Mouse (Mus musculus): ENCODE results near the gene Zfp113.
A peak's percentile ranks its signal among the peaks of the same experiment; 100 is the strongest.

Zfp113 gene

DNA sequence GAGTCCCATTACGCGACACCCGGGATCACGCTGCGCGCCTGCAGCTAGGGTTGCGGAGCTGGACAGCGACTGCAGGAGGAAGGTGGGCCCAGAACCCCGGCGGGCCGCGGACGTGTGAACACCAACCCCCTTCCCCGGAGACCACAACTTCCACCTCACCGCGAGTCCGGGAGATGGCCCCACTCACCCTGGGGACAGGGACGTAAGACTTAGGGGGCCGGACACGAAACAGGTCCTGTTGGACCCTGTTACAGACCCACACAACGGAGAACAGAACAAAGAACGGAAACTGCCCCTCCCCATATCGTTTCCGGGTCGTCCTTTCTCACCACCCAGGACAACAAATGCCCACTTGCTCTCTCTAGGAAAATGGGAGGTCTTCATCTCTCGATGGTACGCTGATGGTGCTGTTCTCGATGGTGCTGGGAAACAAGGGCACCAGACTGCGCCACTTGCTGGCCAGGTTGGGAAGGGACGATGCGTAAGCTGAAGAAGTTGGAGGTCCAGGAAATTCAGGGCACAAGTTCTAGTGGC lies at the start of gene Zfp113:
Gene Zfp113, minus strand, starts transcription at position 302 of the 534 bp plus-strand sequence.
- peak; percentile 99 for DNase-seq (ENCODE audit: low read depth, low spot score)

DNA sequence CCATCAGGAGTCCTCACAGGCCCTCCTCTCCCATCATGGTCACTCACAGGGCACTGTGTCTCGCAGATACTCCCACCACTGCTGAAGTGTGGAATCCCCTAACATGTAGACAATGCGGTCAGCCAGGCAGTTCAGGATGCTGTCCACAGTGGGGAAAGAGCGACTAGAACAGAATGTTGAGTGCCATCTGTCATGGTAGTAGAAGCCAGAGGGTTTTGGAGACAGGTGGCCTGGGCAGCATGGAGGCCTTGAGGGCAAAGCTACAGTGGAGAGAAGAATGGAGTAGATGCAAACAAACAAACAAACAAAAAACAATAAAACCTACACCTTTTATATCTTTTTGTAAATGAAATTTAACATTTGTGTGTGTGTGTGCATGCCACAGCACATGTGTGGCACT lies 46.5 kb upstream of the Zfp113 start:
- DNase-seq (ENCODE audit: low read depth, low spot score) = no peak

DNA sequence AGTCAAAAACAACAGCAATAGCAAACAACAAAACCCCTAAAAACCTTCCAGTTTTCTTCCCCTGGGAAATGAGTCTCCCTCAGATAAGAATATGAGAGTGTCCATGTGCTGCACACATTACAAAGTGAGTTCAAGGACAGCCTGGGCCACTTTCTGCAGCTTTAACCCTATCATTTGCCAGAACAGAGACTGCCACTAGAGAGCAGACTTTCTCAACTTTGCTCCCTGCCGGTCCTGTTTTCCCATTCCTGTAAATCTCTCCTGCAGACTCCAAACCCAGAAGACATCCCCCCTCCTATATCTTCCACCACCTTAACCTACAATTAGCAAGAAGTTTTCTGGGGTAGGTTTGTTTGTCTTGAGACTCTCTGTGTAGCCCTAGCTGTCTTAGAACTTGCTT lies 44.0 kb upstream of the Zfp113 start:
- peak; percentile 60 for DNase-seq (ENCODE audit: low read depth, low spot score)

DNA sequence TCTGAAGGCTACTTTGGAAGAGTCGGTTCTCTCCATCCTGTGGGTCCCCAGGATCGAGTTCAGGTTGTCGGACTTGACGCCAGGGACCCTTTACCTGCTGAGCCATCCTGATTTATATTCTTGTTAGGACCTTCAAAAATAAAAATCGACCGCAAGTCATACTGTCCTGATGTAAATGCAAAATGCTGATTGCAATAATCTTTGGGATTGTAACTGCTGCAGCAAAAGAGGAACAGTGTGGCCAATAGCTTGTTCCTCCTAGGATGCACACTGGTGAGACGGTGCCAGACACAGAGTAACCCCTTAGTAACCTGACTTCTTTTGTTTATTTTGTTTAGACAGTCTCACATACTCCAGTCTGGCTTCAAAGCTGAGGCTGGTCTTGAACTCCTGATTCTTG lies 39.9 kb upstream of the Zfp113 start:
- no peak for DNase-seq (ENCODE audit: low read depth, low spot score)

DNA sequence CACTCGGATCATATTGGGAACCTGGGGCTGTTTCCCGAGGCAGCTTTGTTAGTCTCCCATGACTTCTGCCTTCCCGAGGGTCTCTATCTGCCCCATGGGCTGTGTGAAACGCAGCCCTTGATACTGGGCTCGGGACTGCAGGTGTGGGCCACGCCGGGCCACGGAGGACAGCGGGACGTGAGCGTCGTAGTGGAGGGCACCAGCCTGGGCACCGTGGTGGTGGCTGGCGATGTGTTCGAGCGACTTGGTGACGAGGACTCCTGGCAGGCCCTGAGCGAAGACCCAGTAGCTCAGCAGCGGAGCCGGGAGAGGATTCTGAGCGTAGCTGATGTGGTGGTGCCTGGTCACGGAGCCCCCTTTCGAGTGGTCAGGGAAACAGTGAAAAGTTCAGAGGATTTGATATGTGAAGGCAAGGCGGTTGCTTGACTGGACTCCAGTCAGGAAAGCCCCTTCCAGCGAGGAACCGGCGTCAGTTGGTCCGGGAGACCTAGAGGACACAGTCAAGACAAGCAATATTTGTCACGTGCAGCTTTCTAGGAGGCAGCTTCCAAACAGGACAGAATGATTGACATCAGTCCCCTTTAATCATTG lies 39.3 kb upstream of the Zfp113 start:
- peak; percentile 25 for DNase-seq (ENCODE audit: low read depth, low spot score)

DNA sequence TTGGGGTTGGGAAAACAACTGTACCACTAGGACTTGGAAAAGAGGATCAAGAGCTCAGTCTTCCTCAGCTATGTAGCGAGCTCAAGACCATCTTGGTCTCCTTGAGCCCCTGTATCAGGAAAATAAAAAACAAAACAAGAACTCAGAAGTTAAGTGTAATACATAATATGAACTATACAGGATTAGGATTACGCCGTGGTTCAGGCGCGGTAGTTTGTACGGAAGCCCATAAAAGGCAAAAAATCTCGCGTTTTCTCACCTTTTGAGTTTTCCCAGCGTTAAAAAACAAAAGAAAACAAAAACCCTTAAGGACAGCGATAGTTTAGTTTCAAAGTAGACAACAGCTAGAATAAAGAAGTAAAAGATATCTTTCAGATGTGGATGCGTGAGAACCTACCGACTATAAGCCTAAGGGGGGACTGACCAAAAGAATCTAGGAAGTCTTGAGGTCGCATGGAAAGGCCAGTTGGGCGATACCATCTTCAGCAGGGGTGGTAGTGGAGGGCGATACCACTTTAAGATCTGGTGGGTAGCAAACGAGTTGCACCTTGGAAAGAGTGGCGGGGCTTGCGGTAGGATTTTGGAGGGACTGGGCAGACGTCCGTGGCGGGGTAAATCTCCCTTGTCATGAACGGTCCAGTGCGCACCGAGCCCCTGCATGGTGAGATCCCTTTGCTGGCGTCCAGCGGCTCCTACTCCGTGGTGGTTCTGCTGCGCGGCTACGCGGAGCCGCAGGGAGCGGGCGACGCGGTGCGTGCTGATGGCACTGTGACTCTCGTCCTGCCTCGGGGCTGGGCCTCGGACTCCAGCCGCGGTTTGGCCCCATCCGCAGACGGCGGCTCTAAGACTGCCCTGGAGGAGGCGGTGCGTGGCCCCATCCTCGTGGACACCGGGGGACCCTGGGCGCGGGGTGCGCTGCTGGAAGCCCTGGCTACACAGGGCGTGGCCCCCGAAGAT lies 38.5 kb upstream of the Zfp113 start, which contains the start of gene Mblac1:
Gene Mblac1, plus strand, starts transcription at position 544 of the 957 bp plus-strand sequence.
- peak; percentile 95 for DNase-seq (ENCODE audit: low read depth, low spot score)

DNA sequence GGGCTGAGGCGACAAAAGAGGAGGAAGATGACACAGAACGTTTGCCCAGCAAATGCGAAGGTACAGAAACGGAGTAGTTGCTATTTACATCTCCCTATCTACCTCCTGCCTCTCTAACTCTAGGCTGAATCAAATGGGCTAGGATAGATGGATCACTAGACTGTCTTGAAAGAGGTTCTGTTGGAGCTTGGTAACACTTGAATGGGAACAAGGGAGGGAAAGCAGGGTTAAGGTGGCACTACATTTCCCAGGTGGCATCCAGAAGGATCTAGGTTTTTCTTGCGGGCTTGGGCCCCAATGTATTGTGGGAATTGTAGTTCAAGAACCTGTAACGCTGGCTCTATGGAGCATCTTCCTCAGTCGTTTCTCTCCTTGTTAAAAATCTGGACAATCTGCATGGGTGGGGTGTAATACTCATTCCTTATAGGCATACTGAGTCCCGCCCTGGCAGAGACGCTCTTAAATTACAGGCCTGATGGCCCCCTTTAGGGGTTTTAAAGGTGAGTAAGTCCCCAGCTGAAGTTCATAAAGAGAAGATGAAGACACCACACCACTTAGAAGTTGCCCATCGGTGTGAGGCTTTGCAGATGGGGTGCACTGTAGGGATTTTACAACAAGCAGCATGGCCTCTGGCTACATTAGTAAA lies 32.2 kb upstream of the Zfp113 start:
- peak; percentile 92 for DNase-seq (ENCODE audit: low read depth, low spot score)

DNA sequence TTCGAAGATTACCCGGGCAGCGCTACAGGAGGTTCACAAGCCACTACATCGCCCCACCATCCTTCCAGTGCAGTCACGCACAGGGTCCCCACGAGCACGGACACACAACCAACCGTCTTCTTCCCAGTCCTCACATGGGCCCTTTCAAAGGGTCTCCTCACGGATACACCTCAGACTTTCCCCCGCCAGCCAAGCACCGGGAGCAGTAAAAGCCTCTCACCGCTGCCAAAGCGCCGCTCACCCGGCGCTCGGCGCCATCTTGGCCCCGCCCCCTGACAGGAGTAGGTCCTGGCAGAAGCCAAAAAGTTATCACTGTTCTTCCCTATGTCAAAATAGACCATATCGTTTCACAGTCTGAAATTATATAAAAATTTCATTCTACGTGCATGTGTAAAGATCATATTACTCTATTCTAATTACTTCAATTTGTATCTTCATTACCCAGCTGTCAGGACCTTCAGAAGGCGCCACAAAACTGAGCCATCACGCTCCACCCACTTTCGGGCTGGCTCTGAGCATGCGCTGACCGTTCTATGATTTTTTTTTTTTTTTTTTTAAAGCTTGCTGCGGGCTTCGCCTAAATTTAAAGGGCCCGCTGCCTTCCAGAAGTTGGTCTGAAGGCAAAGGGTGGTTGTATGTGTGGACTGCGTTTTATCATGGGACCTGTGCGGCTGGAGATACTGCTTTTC lies 31.6 kb upstream of the Zfp113 start, which contains the start of the genes Taf6 and Cnpy4:
Gene Taf6, minus strand, starts transcription at position 502 of the 689 bp plus-strand sequence.
Gene Cnpy4, plus strand, starts transcription at position 536 of the 689 bp plus-strand sequence.
- peak; percentile 90 for DNase-seq (ENCODE audit: low read depth, low spot score)

DNA sequence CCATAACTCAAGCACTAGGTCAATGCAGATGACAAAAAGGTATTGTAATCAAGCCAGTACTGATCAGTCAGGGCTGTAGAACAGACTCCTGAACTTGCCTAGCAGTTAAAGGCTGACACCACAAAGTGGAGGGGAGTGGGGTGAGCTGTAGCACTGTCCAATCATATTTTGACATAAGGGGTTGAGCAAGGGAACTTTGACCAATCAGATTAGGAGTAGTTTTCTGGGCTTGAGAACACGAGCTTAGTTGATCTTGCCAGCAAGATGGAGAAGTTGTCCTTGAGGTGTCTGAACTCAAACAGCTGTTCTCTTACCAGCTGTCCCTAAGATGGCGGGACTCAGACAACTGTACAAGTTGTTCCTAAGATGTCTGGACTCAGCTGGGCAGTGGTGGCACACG lies 17.7 kb upstream of the Zfp113 start:
- DNase-seq (ENCODE audit: low read depth, low spot score) = peak; percentile 74

DNA sequence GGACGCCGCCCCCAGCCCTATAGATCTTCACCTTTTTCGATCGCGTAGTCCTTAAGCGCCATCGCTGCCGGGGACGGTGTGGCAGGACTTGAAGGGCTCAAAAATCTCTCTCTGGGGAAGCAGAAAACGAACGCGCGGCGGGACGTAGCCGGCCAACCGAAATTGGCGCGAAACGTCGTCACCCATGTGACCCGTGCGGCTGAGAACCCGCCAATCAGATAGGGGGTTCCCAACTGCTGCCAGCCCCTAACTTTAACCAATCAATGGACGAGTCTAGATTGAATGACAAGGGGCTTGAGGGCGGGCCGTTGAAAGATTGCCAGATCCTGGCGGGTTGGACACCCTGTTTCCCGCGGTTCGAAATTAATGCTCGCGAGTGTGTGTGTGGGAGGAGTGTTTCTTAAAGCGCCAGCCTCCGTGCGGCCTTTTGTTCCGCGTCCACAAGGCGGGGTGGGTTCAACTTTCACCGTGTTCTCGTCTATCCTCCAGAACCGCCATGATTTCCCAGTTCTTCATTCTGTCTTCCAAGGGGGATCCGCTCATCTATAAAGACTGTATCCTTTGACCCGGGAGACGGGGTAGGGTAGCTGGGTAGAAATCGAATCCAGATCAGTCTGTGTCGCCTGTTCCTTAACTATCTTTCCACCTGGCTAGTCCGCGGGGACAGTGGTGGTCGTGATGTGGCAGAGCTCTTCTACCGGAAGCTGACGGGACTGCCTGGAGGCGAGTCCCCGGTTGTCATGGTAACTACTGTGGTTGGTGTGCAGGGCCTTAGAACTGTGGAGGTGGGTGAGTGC lies 16.3 kb upstream of the Zfp113 start, which contains the start of the genes Ap4m1 and Mcm7:
Gene Ap4m1, plus strand, starts transcription at position 308 of the 797 bp plus-strand sequence.
Gene Mcm7, minus strand, starts transcription at position 728 of the 797 bp plus-strand sequence.
- DNase-seq (ENCODE audit: low read depth, low spot score) = peak; percentile 100

DNA sequence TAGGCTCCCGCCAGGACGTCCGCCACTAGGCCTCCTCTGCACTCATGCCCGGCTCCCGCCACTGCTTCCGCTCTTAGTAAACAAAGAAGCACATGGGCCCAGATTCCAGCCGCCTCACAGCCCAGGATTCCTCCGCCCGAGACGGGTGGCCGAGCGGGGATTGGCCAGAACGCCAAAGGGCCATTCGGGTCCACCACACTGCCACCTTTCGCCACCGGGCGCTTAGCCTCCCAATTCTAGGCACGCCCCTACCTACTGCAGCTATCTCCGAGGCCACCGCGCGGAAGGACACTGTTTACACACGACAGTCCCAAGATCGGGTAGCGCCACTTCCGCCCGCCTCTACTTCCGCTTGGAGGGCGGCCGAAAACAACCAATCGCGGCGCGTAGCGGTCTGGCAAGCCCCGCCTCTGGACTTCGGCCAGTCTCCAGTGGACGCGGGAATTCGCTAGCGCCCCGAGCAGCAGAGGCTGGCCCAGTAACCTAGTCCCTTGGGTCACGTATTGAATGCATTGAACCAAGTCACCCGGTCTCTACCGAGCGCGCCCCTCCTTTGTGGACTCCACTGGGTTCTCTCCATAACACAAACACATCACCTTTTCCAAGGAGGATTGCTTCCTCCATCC lies 15.5 kb upstream of the Zfp113 start:
- peak; percentile 98 for DNase-seq (ENCODE audit: low read depth, low spot score)

DNA sequence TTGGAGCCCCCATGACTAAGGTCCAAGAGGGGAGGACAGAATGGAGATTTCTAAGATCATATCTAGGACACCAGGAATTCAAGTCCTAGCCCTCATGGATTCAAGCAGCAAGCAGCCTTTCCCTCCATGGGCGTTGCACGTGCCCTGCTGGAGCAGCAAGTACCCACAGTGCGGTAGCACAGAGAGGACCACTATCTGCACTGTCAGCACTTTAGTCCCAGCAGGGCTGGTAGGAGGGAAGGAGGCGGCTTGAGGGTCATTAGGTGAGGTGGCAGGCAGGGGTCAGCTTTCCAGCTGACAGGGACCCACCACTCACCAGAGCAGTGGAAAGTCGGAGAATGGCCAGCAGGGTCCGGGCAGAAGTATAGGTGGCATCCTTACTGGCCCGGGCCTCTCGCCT lies 10.1 kb upstream of the Zfp113 start:
- DNase-seq (ENCODE audit: low read depth, low spot score) = peak; percentile 48

DNA sequence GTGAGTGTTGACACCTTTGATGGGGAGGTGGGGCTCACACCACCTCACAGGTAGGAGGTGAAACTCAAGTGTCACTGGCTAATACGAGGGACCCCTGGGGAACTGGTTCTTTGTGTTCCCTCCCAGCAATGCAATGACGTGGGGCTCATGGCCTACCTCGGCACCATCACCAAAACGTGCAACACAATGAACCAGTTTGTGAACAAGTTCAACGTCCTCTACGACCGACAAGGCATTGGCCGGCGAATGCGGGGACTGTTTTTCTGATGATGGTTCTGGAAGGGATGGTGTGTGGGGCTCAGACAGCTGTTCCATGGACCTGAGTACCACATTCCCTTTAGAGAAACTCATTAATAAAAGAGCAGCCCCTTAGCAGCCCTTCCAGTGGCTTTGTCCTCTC lies 8.1 kb upstream of the Zfp113 start:
- peak; percentile 46 for DNase-seq (ENCODE audit: low read depth, low spot score)

DNA sequence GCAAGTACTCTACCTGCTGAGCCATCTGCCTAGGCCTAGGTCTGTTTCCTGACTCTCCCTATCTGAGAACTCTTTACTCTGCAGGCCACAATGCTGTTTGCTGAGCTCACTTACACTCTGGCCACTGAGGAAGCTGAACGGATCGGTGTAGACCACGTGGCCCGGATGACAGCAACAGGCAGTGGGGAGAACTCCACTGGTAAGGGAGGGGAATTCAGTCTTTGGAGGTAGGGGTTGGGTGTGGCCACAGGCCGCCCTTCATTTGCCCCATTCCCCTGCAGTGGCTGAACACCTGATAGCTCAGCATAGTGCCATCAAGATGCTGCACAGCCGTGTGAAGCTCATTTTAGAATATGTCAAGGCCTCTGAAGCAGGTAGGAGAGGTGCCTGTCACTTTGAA lies 7.5 kb upstream of the Zfp113 start:
- peak; percentile 83 for DNase-seq (ENCODE audit: low read depth, low spot score)

DNA sequence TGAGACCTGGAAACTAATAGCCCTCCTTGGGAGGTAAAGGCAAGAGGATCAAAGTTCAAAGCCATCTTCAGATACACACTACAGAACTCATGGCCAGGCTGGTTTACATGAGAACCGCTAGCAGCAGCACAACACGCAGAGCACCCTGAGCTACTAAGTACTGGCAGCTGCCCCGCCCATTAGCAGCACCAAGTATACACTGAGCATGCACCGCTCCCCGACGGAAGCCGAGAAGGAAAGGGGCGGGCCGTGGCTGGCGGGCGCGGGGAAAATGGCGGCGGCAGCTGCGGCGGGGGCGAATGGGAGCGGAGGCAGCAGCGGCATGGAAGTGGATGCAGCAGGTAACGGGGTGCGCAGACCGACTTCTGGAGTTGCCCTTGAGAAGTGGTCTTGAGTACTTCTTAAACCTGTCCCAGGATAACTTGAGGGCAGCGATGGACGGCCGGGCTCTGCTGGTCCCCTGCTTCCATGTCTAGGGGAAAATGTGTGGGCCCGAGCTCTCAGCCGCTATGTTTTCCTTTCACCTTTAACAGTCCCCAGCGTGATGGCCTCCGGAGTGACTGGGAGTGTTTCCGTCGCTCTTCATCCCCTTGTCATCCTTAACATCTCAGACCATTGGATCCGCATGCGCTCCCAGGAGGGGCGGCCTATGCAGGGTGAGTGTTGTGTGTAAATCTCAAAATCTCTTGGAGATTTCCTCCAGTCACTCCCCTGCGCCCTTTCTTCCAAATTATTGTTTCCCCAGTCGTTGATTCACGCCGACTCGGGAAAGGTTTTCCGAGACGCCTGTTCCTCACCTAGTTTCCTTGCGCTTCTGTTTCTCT lies 5.5 kb upstream of the Zfp113 start, which contains the start of gene Cops6:
Gene Cops6, plus strand, starts transcription at position 230 of the 824 bp plus-strand sequence.
- DNase-seq (ENCODE audit: low read depth, low spot score) = peak; percentile 96

DNA sequence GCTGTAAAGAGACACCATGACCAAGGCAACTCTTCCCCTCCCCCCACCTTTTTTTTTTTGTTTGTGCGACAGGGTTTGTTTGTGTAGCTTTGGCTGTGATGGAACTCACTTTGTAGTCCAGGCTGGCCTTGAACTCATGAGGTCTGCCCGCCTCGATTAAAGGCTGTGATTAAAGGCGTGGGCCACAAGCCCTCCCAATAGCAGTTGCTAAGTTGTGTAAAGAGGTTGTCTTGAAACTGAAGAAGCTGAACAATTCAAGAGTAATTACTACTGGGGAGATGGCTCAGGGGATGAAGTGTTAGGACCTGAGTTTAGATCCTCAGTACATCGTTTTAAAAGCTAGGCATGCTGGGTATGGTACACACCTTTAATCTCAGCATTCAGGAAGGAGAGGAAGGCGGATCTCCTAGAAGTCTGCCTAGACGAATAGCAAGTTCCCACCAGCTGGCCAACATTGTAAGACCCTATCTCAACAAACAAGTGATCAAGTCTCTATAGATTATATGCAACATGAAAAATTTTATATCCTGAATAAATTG lies 4.7 kb upstream of the Zfp113 start:
- peak; percentile 74 for DNase-seq (ENCODE audit: low read depth, low spot score)

DNA sequence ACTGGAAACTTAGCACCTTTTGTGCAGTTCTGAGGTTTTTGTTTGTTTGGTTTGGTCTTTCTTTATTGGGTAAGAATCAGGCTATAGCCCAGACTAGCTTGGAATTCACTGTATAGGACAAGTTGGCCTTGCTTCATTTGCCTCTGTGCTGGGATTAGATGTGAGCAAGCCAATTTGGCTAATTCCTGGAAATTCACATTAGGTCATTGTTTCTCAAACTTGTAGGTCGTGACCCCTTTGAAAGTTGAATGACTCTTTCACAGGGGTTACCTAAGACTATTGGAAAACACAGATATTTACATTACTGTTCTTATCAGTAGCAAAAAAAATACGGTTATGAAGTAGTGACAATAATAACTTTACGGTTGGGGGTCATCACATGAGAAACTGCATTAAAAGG lies 1.2 kb downstream of the Zfp113 start:
- DNase-seq (ENCODE audit: low read depth, low spot score) = no peak

DNA sequence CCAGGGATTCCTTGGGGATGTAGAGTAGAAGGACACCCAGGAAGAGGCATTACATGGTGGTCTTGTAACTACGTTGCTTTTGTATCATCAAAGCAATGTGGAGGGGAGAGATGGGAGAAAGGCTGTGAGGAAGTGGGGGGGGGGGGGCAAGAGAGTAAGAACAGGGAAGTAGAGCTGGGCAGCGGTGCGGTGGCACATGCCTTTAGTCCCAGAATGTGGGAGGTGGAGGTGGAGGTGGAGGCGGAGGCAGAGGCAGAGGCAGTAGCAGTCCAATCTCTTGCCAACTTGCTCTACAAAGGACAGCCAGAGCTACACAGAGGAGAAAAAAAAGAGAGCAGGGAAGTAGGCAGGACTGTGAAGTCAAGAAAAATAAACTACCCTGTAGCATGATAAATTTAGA lies 17.0 kb downstream of the Zfp113 start:
- no peak for DNase-seq (ENCODE audit: low read depth, low spot score)
